Mouse (Mus musculus) midbrain, embryonic 14.5 days (tissue): ENCODE data around the gene Chd9. TPM values are rescaled to one million over a fixed set of nuclear protein-coding genes. Genes with fewer than 3 reads are reported as not detected.

ENCODE experiments used
- microRNA-seq: library from miRNA; unstranded; fragments of <30 nt; microRNA quantifications from one replicate; pipeline ENCODE4, GENCODE M21; 2016
- polyA plus RNA-seq: library from polyadenylated mRNA; unstranded; fragments of >200 nt; fragmentation: Nextera tagmentation; extraction: Ambion mirVana; gene quantifications from 2 replicates; pipeline ENCODE4 v1.2.1, GENCODE M21; 2014

Chd9 gene
- polyA plus RNA-seq, 1 experiment from 2014 or later, result 90.8 TPM

Small RNA genes within 50 kb of the gene (microRNA-seq; reads per million reads assigned to microRNA genes)
- not detected for gene Gm44382

Other genes starting within 250 kb of the Chd9 start
- 0.22 TPM in 1 of 2 replicates, not detected in the other for gene Gm19935, start 11.0 kb upstream of the Chd9 start, polyA plus RNA-seq
- gene Rbl2, start 241.7 kb downstream of the Chd9 start, polyA plus RNA-seq, result 16.7 and 23.8 TPM in 2 replicates